Mouse (Mus musculus) liver, embryonic 15.5 days (tissue): ENCODE measurements around the gene Glg1. TPM values are rescaled to one million over a fixed set of nuclear protein-coding genes. Genes with fewer than 3 reads are reported as not detected.
"Not testable (repeated sequence)": the region's sequence is repeated elsewhere in the genome, so short reads cannot be mapped to it uniquely, and the experiment has no call there.

Experiments used
- ATAC-seq: fragments of 200-750 bp; cut with Nextera tagmentation; 2 replicates; pipeline ENCODE4 v1.8.0; 2017; ENCODE audit warnings: moderate number of reproducible peaks, mild to moderate bottlenecking, moderate library complexity; ENCODE audit not compliant: insufficient read depth
- H3K27ac ChIP-seq: fragments of 300-500 bp; sonication (generic); replicated peaks from 2 replicates; pipeline ENCODE4 v1.5.1; 2015; ENCODE audit warnings: mild to moderate bottlenecking, inconsistent platforms
- H3K27me3 ChIP-seq: fragments of 300-500 bp; sonication (generic); 2 replicates; pipeline ENCODE4 v1.6.1; 2015; ENCODE audit warnings: mild to moderate bottlenecking, inconsistent platforms
- H3K36me3 ChIP-seq: fragments of 300-500 bp; sonication (generic); replicated peaks from 2 replicates; pipeline ENCODE4 v1.6.1; 2015; ENCODE audit warnings: moderate library complexity, mild to moderate bottlenecking, inconsistent platforms
- H3K4me1 ChIP-seq: fragments of 300-500 bp; sonication (generic); replicated peaks from 2 replicates; pipeline ENCODE4 v1.6.1; 2015; ENCODE audit warnings: inconsistent platforms
- H3K4me2 ChIP-seq: fragments of 300-500 bp; sonication (generic); 2 replicates; pipeline ENCODE4 v1.6.1; 2015; ENCODE audit warnings: moderate library complexity, mild to moderate bottlenecking, inconsistent platforms
- H3K4me3 ChIP-seq: fragments of 300-500 bp; sonication (generic); replicated peaks from 2 replicates; pipeline ENCODE4 v1.5.1; 2015; ENCODE audit warnings: mild to moderate bottlenecking, inconsistent platforms
- H3K9ac ChIP-seq: fragments of 300-500 bp; sonication (generic); 2 replicates; pipeline ENCODE4 v1.6.1; 2015; ENCODE audit warnings: moderate library complexity, mild to moderate bottlenecking, inconsistent platforms
- H3K9me3 ChIP-seq: fragments of 300-500 bp; sonication (generic); replicated peaks from 2 replicates; pipeline ENCODE4 v1.6.1; 2016; ENCODE audit warnings: inconsistent platforms
- WGBS: fragments of 180-500 bp; shearing (Covaris S2); methylation state at CpG from one replicate; pipeline ENCODE4 v1.1.7; 2015; ENCODE audit warnings: mixed read lengths; ENCODE audit not compliant: insufficient replicate concordance; 5-methylcytosine and 5-hydroxymethylcytosine counted together
- polyA plus RNA-seq: library from polyadenylated mRNA; unstranded; fragments of >200 nt; fragmentation: Nextera tagmentation; extraction: Ambion mirVana; gene quantifications from 2 replicates; pipeline ENCODE4 v1.2.1, GENCODE M21; 2015

The Glg1 gene
- 14.1 and 14.5 TPM in 2 replicates for polyA plus RNA-seq

GRCm38 (mm10) chr8:111258631-111259407, at the start of gene Glg1:
Gene Glg1, minus strand, starts transcription at chr8:111259216.
- Histone ChIP-seq H3K4me3 (peak within 1 kb of the TSS; percentile 93), H3K9me3 (no peaks in the 10 kb centered on the region), H3K9ac (peak within 1 kb of the TSS; percentile 90), H3K27me3 (peaks cover 25% of the 10 kb centered on the region), H3K36me3 (no peaks in the 10 kb centered on the region), H3K4me1 (peaks cover 27% of the 10 kb centered on the region), H3K4me2 (peak within 1 kb of the TSS; percentile 82), H3K27ac (peak within 1 kb of the TSS; percentile 97)
- WGBS = 1% methylated on average over 75 of the region's 76 CpGs
- ATAC-seq = peak; percentile 90

DNA sequence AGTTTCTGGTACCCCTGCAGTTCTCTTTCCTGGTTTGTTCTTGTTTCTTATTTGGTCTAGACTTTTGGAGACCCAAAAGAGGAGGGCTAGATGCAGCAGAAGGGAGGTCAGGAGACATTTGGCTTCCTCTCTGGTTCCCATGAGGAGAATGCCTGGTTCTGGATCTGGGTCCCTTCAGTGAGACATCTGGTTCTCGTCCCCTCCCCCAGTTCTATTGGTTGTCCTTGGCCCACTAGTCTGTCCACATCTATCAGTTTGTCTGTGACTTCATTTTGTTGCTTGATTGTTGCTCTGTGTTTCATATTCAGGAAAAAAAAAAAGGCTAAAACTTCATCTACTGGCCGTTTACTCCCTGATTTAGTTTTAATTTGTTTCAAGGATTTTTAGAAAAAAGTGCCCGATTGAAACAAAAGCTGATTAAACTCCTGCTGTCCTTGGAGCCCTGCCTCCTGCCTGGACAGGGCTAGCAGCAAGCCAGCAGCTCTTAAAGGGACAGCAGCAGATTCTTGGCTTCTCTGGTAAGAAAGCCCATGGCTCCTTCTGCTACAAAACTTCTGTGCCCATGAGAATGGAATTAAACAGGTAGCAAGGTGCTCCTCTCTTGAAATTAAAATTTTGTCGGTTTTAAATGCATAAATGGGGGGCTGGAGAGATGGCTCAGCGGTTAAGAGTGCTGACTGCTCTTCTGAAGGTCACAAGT, 46.2 kb upstream of the Glg1 start:
- Histone ChIP-seq H3K36me3 (no peaks in the 10 kb centered on the region), H3K4me2 (no peak overlapping the region), H3K27me3 (no peaks in the 10 kb centered on the region), H3K9me3 (no peaks in the 10 kb centered on the region), H3K4me1 (peaks cover 8% of the 10 kb centered on the region), H3K4me3 (no peak overlapping the region), H3K27ac (no peak overlapping the region), H3K9ac (no peak overlapping the region)
- WGBS = 40% methylated on average over 5 of the region's 5 CpGs
- ATAC-seq = no peak

GRCm38 (mm10) chr8:111304359-111304758, 45.3 kb upstream of the Glg1 start:
- H3K9me3 ChIP-seq = no peaks in the 10 kb centered on the region
- ATAC-seq = no peak
- no peaks in the 10 kb centered on the region for H3K27me3 ChIP-seq
- no peak overlapping the region for H3K27ac ChIP-seq
- 72% methylated on average over 3 of the region's 3 CpGs for WGBS
- no peak overlapping the region for H3K4me3 ChIP-seq
- H3K36me3 ChIP-seq = no peaks in the 10 kb centered on the region
- no peak overlapping the region for H3K9ac ChIP-seq
- H3K4me2 ChIP-seq = no peak overlapping the region
- peaks cover 8% of the 10 kb centered on the region for H3K4me1 ChIP-seq

DNA sequence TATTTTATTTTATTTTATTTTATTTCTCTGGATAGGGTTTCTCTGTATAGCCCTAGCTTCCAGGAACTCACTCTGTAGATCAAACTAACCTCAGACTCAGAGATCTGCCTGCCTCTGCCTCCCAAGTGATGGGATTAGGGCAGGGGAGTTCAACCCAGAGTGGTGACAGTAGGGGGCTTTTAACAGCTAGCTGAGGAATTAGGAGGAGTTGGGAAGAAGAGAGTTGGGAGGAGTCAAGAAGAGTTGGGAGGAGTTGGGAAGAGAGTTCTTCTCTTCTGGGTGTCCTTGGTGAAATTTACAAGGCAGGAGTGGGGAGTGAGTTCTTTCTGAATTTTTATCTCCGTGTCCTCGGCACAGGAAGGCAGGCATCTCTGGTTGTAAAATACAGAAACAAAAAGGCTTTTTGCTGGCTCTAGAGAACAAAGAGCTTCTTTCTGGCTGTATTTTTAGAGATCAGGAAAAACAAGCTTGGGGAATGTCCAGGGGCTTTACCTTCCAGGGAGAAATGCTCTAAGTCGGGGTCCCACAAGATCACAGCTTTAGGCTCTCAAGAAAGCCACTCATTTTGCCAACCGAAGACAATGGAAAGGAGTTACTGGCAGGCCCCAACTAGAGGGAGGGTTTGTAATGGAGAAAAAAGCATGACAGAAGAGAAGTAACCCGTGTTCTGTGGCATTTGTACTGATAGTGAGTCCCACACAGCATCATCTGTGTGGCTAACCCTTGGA, 44.2 kb upstream of the Glg1 start:
- H3K4me3 ChIP-seq, H3K27me3 ChIP-seq, H3K36me3 ChIP-seq, ATAC-seq, H3K4me2 ChIP-seq, H3K27ac ChIP-seq, H3K9ac ChIP-seq, H3K9me3 ChIP-seq: not testable (repeated sequence)
- peaks cover 14% of the 10 kb centered on the region for H3K4me1 ChIP-seq
- WGBS = 70% methylated on average over 5 of the region's 5 CpGs

- Histone ChIP-seq H3K27ac (peak overlapping the region; percentile 90), H3K27me3 (no peaks in the 10 kb centered on the region), H3K9me3 (no peaks in the 10 kb centered on the region), H3K9ac (peak overlapping the region; percentile 45), H3K36me3 (peaks cover 12% of the 10 kb centered on the region), H3K4me1 (peaks cover 31% of the 10 kb centered on the region), H3K4me3 (peak overlapping the region; percentile 95), H3K4me2 (peak overlapping the region; percentile 72)
- WGBS = 56% methylated on average over 11 of the region's 11 CpGs
- no peak; the same call in none of the 2 replicates for ATAC-seq
These were observed 41.9 kb upstream of the Glg1 start for GRCm38 (mm10) chr8:111300597-111301546.

- Histone ChIP-seq H3K27ac (peak within 1 kb of the TSS; percentile 92), H3K36me3 (peaks cover 20% of the 10 kb centered on the region), H3K27me3 (no peaks in the 10 kb centered on the region), H3K4me1 (peaks cover 37% of the 10 kb centered on the region), H3K4me3 (peak within 1 kb of the TSS; percentile 95), H3K9ac (peak within 1 kb of the TSS; percentile 98), H3K4me2 (peak within 1 kb of the TSS; percentile 72), H3K9me3 (no peaks in the 10 kb centered on the region)
- ATAC-seq = peak; percentile 98
- WGBS = under 1% methylated on average over 67 of the region's 67 CpGs
These were observed 41.0 kb upstream of the Glg1 start, which contains the start of gene Rfwd3 for GRCm38 (mm10) chr8:111299821-111300568. Gene Rfwd3, minus strand, starts transcription at chr8:111300222.

GRCm38 (mm10) chr8:111299363-111299820, 40.4 kb upstream of the Glg1 start:
- Histone ChIP-seq H3K9me3 (no peaks in the 10 kb centered on the region), H3K36me3 (peaks cover 26% of the 10 kb centered on the region), H3K4me3 (peak overlapping the region; percentile 95), H3K4me1 (peaks cover 39% of the 10 kb centered on the region), H3K27me3 (no peaks in the 10 kb centered on the region), H3K27ac (peak overlapping the region; percentile 92), H3K9ac (peak overlapping the region; percentile 98), H3K4me2 (peak overlapping the region; percentile 67)
- ATAC-seq = peak; percentile 42
- WGBS = under 1% methylated on average over 28 of the region's 28 CpGs

DNA sequence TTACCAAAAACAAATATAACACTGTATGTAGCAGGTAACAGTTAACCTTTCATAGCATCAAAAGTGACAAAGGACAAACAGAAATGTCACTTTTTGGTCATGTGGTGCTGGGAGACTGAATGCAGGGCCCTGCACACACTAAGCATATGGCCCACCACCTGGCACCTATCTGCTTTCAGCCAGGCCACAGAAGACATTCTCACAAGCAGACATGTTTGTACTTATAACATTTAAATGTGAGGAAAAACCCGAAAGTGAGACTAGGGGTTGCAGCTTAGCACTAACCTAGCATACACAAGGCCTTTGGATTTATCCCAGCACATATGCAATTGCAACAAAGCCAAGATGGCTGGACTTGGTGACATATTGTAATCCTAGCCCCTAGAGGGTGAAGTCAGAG, 39.0 kb upstream of the Glg1 start:
- no peaks in the 10 kb centered on the region for H3K9me3 ChIP-seq
- no peaks in the 10 kb centered on the region for H3K27me3 ChIP-seq
- 73% methylated on average over 1 of the region's 1 CpGs for WGBS
- H3K9ac ChIP-seq = peak overlapping the region; percentile 51
- H3K36me3 ChIP-seq = peaks cover 40% of the 10 kb centered on the region
- no peak overlapping the region for H3K27ac ChIP-seq
- H3K4me2 ChIP-seq = peak overlapping the region; percentile 67
- peaks cover 39% of the 10 kb centered on the region for H3K4me1 ChIP-seq
- no peak for ATAC-seq
- peak overlapping the region; percentile 95 for H3K4me3 ChIP-seq

DNA sequence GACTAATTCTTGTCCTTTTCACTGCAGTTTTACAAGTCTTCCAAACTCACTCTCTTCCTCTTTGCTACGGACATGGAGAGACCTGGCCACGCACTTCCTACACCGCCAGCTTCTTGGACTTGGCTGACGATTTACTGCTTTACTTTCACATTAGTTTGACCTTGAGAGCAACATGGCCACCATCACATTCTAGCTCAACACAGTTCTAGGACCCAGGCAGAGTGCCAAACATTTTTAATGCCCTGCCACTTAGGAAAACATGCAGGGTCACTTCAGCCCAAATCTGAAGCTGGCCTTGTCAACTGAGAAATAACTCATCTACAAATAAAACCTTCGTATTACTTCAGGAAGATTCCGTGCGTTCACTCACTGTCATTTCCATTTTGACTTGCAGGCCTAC, 32.7 kb upstream of the Glg1 start:
- Histone ChIP-seq H3K9me3 (no peaks in the 10 kb centered on the region), H3K4me1 (peaks cover 16% of the 10 kb centered on the region), H3K36me3 (peaks cover 97% of the 10 kb centered on the region), H3K4me3 (no peak overlapping the region), H3K27ac (no peak overlapping the region), H3K27me3 (no peaks in the 10 kb centered on the region), H3K9ac (no peak overlapping the region), H3K4me2 (no peak overlapping the region)
- no peak for ATAC-seq
- WGBS = 84% methylated on average over 7 of the region's 7 CpGs

- Histone ChIP-seq H3K9me3 (no peaks in the 10 kb centered on the region), H3K36me3 (peaks cover 98% of the 10 kb centered on the region), H3K27me3 (no peaks in the 10 kb centered on the region), H3K4me2 (no peak overlapping the region), H3K9ac (no peak overlapping the region), H3K27ac (no peak overlapping the region), H3K4me3 (no peak overlapping the region), H3K4me1 (peaks cover 8% of the 10 kb centered on the region)
- WGBS = 93% methylated on average over 7 of the region's 7 CpGs
- no peak for ATAC-seq
These were observed 31.6 kb upstream of the Glg1 start for GRCm38 (mm10) chr8:111290586-111290985.
